Mouse (Mus musculus): ENCODE measurements around the gene Rrm2. TPM values are rescaled to one million over a fixed set of nuclear protein-coding genes. Genes with fewer than 3 reads are reported as not detected.

Gene Rrm2
- polyA plus RNA-seq, 1 experiment from 2014 or later, result 16.3 TPM

DNA sequence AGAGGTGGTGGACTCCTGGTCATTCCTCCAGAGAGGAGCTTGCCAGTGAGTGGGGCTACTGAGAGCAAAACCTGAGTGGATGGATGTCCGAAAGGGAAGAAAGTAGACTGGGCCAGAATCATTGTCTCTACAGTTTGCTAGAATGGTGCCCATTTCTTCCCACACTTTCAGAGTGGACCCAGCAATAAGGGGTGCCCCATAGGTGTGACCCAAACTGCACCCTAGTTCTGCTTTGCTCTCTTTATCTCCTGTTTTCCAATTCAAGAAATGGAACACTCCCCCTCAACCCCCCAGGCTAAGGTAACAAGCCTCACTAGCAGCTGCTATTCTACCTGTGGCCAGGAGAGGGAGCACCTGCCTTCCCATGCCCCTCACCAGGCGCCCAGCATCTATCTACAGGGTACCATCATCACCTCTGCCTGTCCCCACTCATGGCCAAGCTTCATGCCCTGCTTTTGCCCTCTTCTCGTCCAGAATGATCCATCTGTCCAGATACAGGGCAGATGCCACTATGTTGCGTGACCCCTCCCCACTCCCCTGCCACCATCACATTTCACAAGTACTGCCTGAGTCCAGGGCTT, 8.8 kb downstream of the Rrm2 start:
- TF ChIP-seq EP300 (IDR thresholded peaks at IDR 0.05) (no peak), CTCF (IDR thresholded peaks at IDR 0.05) (peak; percentile 94)
- DNase-seq (ENCODE audit: low spot score), result peak; percentile 50
- ATAC-seq, result no peak; the same call in 1 of the 2 replicates
- Histone ChIP-seq H3K4me3 (ENCODE audit: low read depth, low read length) (no peak overlapping the region), H3K27ac (ENCODE audit: low read length) (no peak overlapping the region), H3K4me2 (replicated peaks; ENCODE audit: low read depth, low read length) (no peak overlapping the region), H3K9ac (replicated peaks; ENCODE audit: low read depth) (no peak overlapping the region), H3K27me3 (replicated peaks; ENCODE audit: insufficient read depth, low read length) (no peaks in the 10 kb centered on the region), H3K36me3 (ENCODE audit: insufficient read depth, low read length) (no peaks in the 10 kb centered on the region), H3K9me3 (ENCODE audit: low read length) (no peaks in the 10 kb centered on the region), H3K4me1 (ENCODE audit: insufficient read depth, low read depth, low read length) (no peaks in the 10 kb centered on the region)
- 54% methylated on average over 4 of the region's 4 CpGs for WGBS

DNA sequence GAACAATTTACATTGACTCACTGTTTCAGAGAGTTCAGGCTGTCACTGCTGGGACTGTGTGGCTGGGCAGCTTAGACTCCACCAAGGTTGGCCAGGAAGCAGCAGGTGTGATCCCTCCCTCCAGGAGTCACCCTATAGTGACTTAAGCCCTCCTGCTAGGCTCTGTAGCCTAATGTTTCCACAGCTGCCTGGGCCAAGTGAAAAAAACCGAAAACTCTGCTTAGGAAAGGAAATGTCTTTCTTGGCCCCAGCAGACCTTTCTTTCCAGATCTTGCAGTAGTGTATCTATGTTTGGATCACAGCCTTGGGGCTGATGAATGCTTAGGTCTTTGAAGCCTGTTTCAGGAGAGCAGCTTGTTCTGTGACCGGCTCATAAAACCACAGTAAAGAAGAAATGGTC, 15.4 kb downstream of the Rrm2 start:
- no peak overlapping the region for H3K4me3 ChIP-seq (ENCODE audit: low read depth, low read length)
- no peak for TF ChIP-seq CTCF (IDR thresholded peaks at IDR 0.05)
- no peak for TF ChIP-seq EP300 (IDR thresholded peaks at IDR 0.05)
- ATAC-seq, result no peak

DNA sequence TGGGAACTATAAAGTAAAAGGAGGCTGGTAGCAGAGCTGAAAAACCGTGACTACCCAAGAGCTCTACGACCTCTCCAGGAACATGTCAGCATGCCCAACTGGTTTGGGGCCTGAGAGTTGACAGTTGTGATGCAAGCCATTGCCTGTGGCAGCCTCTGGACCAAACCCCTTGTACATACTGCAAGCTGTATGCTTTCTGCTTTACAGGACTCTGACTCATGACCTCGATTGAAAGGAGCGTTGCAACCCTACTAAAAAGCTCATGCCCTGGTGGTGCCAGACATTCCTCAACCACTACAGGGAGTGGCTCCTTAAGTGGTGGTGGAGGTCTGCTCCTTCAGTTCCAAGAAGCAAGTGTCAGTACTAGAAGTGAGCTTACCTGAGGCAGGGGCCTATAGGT, 15.8 kb downstream of the Rrm2 start:
- no peak overlapping the region for H3K4me3 ChIP-seq (ENCODE audit: low read depth, low read length)
- no peaks in the 10 kb centered on the region for H3K9me3 ChIP-seq (ENCODE audit: low read length)
- WGBS, result 39% methylated on average over 4 of the region's 4 CpGs
- H3K27ac ChIP-seq (ENCODE audit: low read length), result peak overlapping the region; percentile 34; the same call in 1 of the 2 replicates
- H3K36me3 ChIP-seq (ENCODE audit: insufficient read depth, low read length), result no peaks in the 10 kb centered on the region
- no peaks in the 10 kb centered on the region for H3K27me3 ChIP-seq (replicated peaks; ENCODE audit: insufficient read depth, low read length)
- TF ChIP-seq EP300 (IDR thresholded peaks at IDR 0.05), result no peak
- TF ChIP-seq CTCF (IDR thresholded peaks at IDR 0.05), result no peak
- ATAC-seq, result peak; percentile 84
- H3K4me2 ChIP-seq (replicated peaks; ENCODE audit: low read depth, low read length), result no peak overlapping the region
- H3K9ac ChIP-seq (replicated peaks; ENCODE audit: low read depth), result no peak overlapping the region
- H3K4me1 ChIP-seq (ENCODE audit: insufficient read depth, low read depth, low read length), result peaks cover 6% of the 10 kb centered on the region; the same call in 1 of the 2 replicates
- DNase-seq (ENCODE audit: low spot score), result peak; percentile 68

More for the DNA sequence above, 15.4 kb downstream of the Rrm2 start:
- 30% methylated on average over 2 of the region's 2 CpGs for WGBS
- DNase-seq (ENCODE audit: low spot score), result no peak
- Histone ChIP-seq H3K27me3 (replicated peaks; ENCODE audit: insufficient read depth, low read length) (no peaks in the 10 kb centered on the region), H3K9me3 (ENCODE audit: low read length) (no peaks in the 10 kb centered on the region), H3K36me3 (ENCODE audit: insufficient read depth, low read length) (no peaks in the 10 kb centered on the region), H3K27ac (ENCODE audit: low read length) (no peak overlapping the region), H3K9ac (replicated peaks; ENCODE audit: low read depth) (no peak overlapping the region), H3K4me1 (ENCODE audit: insufficient read depth, low read depth, low read length) (peaks cover 6% of the 10 kb centered on the region; the same call in 1 of the 2 replicates), H3K4me2 (replicated peaks; ENCODE audit: low read depth, low read length) (no peak overlapping the region)

GRCm38 (mm10) chr12:24724369-24724768, 16.3 kb downstream of the Rrm2 start:
- Histone ChIP-seq H3K4me3 (ENCODE audit: low read depth, low read length) (no peak overlapping the region), H3K9me3 (ENCODE audit: low read length) (no peaks in the 10 kb centered on the region), H3K27ac (ENCODE audit: low read length) (0 out of 2 replicates have a peak overlapping the region, but pooled peaks have one; percentile 34), H3K4me2 (replicated peaks; ENCODE audit: low read depth, low read length) (no peak overlapping the region), H3K4me1 (ENCODE audit: insufficient read depth, low read depth, low read length) (peaks cover 6% of the 10 kb centered on the region; the same call in 1 of the 2 replicates), H3K27me3 (replicated peaks; ENCODE audit: insufficient read depth, low read length) (no peaks in the 10 kb centered on the region), H3K9ac (replicated peaks; ENCODE audit: low read depth) (no peak overlapping the region), H3K36me3 (ENCODE audit: insufficient read depth, low read length) (no peaks in the 10 kb centered on the region)
- 0 out of 2 replicates have a peak, but pooled peaks have one; percentile 14 for TF ChIP-seq CTCF (IDR thresholded peaks at IDR 0.05)
- no peak for TF ChIP-seq EP300 (IDR thresholded peaks at IDR 0.05)
- ATAC-seq (peak; percentile 92), DNase-seq (ENCODE audit: low spot score) (peak; percentile 70)
- WGBS, result 15% methylated on average over 2 of the region's 2 CpGs

- peak; percentile 63 for DNase-seq (ENCODE audit: low spot score)
- Histone ChIP-seq H3K27me3 (replicated peaks; ENCODE audit: insufficient read depth, low read length) (no peaks in the 10 kb centered on the region), H3K27ac (ENCODE audit: low read length) (no peak overlapping the region), H3K9ac (replicated peaks; ENCODE audit: low read depth) (no peak overlapping the region), H3K9me3 (ENCODE audit: low read length) (no peaks in the 10 kb centered on the region), H3K4me1 (ENCODE audit: insufficient read depth, low read depth, low read length) (no peaks in the 10 kb centered on the region), H3K4me2 (replicated peaks; ENCODE audit: low read depth, low read length) (no peak overlapping the region), H3K36me3 (ENCODE audit: insufficient read depth, low read length) (no peaks in the 10 kb centered on the region), H3K4me3 (ENCODE audit: low read depth, low read length) (no peak overlapping the region)
- WGBS, result 63% methylated on average over 13 of the region's 13 CpGs
- ATAC-seq, result peak; percentile 56; the same call in 1 of the 2 replicates
- no peak for TF ChIP-seq CTCF (IDR thresholded peaks at IDR 0.05)
- no peak for TF ChIP-seq EP300 (IDR thresholded peaks at IDR 0.05)
Observed at GRCm38 (mm10) chr12:24734828-24735394, 26.9 kb downstream of the Rrm2 start.

GRCm38 (mm10) chr12:24736956-24737355, 28.9 kb downstream of the Rrm2 start:
- no peaks in the 10 kb centered on the region for H3K9me3 ChIP-seq (ENCODE audit: low read length)
- no peaks in the 10 kb centered on the region for H3K36me3 ChIP-seq (ENCODE audit: insufficient read depth, low read length)
- H3K4me3 ChIP-seq (ENCODE audit: low read depth, low read length), result no peak overlapping the region
- no peak for TF ChIP-seq EP300 (IDR thresholded peaks at IDR 0.05)
- H3K27me3 ChIP-seq (replicated peaks; ENCODE audit: insufficient read depth, low read length), result no peaks in the 10 kb centered on the region
- no peak overlapping the region for H3K4me2 ChIP-seq (replicated peaks; ENCODE audit: low read depth, low read length)
- H3K4me1 ChIP-seq (ENCODE audit: insufficient read depth, low read depth, low read length), result no peaks in the 10 kb centered on the region
- ATAC-seq, result no peak
- 64% methylated on average over 2 of the region's 2 CpGs for WGBS
- no peak for DNase-seq (ENCODE audit: low spot score)
- no peak overlapping the region for H3K9ac ChIP-seq (replicated peaks; ENCODE audit: low read depth)
- no peak overlapping the region for H3K27ac ChIP-seq (ENCODE audit: low read length)
